Mouse (Mus musculus) heart, postnatal 10 days (tissue): Measurements from ENCODE around the gene Vmn2r41. TPM values are rescaled to one million over a fixed set of nuclear protein-coding genes. Genes with fewer than 3 reads are reported as not detected.
"Not testable (repeated sequence)": the region's sequence is repeated elsewhere in the genome, so short reads cannot be mapped to it uniquely, and the experiment has no call there.

Experiments
- DNase-seq, 2 experiments: peaks; one replicate each; pipeline ENCODE4 v3.0.0; 2021
- intact Hi-C: fragments of 180-260 bp; cut with DNase I; formaldehyde crosslinking; loops from one replicate; pipeline ENCODE4 v1.15.1; 2025
- total RNA-seq, 2 experiments: library from RNA; stranded (reverse); gene quantifications; 2 replicates each; pipeline ENCODE4 v1.2.3; 2021

Vmn2r41 gene
- total RNA-seq, result not detected

DNA sequence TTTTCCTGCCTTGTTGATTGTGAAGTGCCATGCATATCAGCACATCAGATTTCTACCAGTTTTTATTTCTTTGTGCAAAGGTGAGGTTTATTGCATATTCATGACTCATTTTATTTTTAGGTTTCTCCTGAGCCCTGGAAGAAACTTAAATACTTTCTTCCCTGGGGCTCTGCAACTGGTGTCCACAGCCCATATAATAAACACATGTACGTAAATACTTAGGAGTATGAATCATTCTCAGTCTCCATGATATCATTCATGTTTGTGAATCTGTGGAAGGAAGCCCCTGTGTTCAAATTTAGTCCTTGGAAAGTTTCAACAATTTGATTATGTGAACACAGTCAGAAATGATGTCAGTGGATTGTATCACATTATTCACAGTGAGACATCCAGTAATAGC lies at the start of gene Vmn2r41:
Vmn2r41 (minus strand) TSS at position 101 of the 400 bp plus-strand sequence.
- DNase-seq, intact Hi-C loops: not testable (repeated sequence)

DNA sequence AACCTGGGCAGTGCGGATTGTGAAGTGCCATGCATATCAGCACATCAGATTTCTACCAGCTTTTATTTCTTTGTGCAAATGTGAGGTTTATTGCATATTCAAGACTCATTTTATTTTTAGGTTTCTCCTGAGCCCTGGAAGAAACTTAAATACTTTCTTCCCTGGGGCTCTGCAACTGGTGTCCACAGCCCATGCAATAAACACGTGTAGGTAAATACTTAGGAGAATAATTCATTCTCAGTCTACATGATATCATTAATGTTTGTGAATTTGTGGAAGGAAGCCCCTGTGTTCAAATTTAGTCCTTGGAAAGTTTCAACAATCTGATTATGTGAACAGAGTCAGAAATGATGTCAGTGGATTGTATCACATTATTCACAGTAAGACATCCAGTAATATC lies 38.8 kb upstream of the Vmn2r41 start, which contains the start of gene Vmn2r42:
Vmn2r42 (minus strand) TSS at position 101 of the 400 bp plus-strand sequence.
- intact Hi-C loops, DNase-seq: not testable (repeated sequence)

DNA sequence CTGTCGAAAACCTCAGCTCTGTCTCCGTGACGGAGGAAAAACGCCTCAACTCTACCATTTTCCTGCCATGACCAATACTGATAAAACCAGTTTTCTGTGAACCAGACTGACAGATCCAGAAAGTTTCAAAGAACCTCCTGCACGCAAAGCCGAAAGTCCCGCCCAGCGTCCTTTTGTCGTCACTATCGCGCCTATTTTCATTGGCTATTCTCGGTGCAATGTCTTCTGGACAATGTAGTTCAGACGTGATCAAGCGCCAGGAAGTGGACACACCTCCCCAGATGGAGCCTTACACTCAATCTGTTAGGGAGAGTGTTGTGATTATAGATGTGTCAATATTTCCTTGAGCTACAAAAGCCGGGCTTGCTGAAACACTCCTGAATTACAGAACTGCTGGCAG lies 68.6 kb downstream of the Vmn2r41 start:
- DNase-seq, result peak; percentile 43 to 54
- intact Hi-C loops, result not testable (repeated sequence)

Other genes starting within 250 kb of the Vmn2r41 start
- gene Vmn2r42, start 38.7 kb upstream of the Vmn2r41 start, total RNA-seq, result not detected
- gene Vmn2r43, start 98.9 kb upstream of the Vmn2r41 start, total RNA-seq, result not detected
- not detected for gene Vmn2r44, start 221.7 kb upstream of the Vmn2r41 start, total RNA-seq